Mouse (Mus musculus): ENCODE data around the gene 1700056E22Rik. TPM values are rescaled to one million over a fixed set of nuclear protein-coding genes. Genes with fewer than 3 reads are reported as not detected.
A peak's percentile ranks its signal among the peaks of the same experiment; 100 is the strongest.

1700056E22Rik gene
- total and polyA plus RNA-seq, 3 experiments, result 0.35 to 1.1 TPM; not detected in 1

- TF ChIP-seq USF2 (IDR thresholded peaks at IDR 0.05; ENCODE audit: borderline replicate concordance in 1 of 2, insufficient read depth in 1 of 2, low read depth in 1 of 2, low read length in 2 of 2) (no peak), ELF1 (IDR thresholded peaks at IDR 0.05; ENCODE audit: low read depth, low read length) (no peak), MAFK (IDR thresholded peaks at IDR 0.05; ENCODE audit: borderline replicate concordance, low read depth, low read length) (no peak), ZKSCAN1 (IDR thresholded peaks at IDR 0.05; ENCODE audit: low read depth, low read length) (no peak), NELFE (IDR thresholded peaks at IDR 0.05; ENCODE audit: low read depth, low read length) (no peak), RAD21 (IDR thresholded peaks at IDR 0.05; ENCODE audit: low read depth, low read length) (no peak), USF1 (IDR thresholded peaks at IDR 0.05; ENCODE audit: low read depth, low read length) (no peak), EP300 (IDR thresholded peaks at IDR 0.05; ENCODE audit: low read depth in 1 of 2, low read length in 2 of 2) (no peak)
- Histone ChIP-seq H3K4me3 (ENCODE audit: control insufficient read depth in 1 of 2, insufficient read depth in 1 of 2, low read depth in 2 of 2, low read length in 2 of 2) (no peak overlapping the region), H3K36me3 (ENCODE audit: control insufficient read depth in 1 of 2, insufficient read depth in 2 of 2, low read length in 2 of 2) (peaks cover 0 to 10% of the 10 kb centered on the region in 2 experiments; a peak in 2 of 4 replicates), H3K79me2 (ENCODE audit: control insufficient read depth, insufficient read depth, low read length, poor library complexity) (no peaks in the 10 kb centered on the region), H3K27me3 (ENCODE audit: control insufficient read depth in 1 of 2, insufficient read depth in 2 of 2, low read length in 2 of 2) (no peaks in the 10 kb centered on the region), H3K27ac (ENCODE audit: control insufficient read depth, low read depth, low read length) (no peak overlapping the region), H3K9ac (ENCODE audit: control insufficient read depth, low read depth, low read length, poor library complexity, severe bottlenecking) (no peak overlapping the region), H3K4me1 (ENCODE audit: control insufficient read depth in 1 of 2, insufficient read depth in 2 of 2, low read length in 2 of 2) (peaks cover 8 to 10% of the 10 kb centered on the region in 2 experiments), H3K9me3 (replicated peaks; ENCODE audit: insufficient read depth, low read length) (no peaks in the 10 kb centered on the region)
- DNase-seq (ENCODE audit: low read depth, low spot score), result no peak
These were observed 9.3 kb upstream of the 1700056E22Rik start for GRCm38 (mm10) chr1:184043391-184043790.

GRCm38 (mm10) chr1:184042745-184043144, 8.6 kb upstream of the 1700056E22Rik start:
- Histone ChIP-seq H3K27me3 (ENCODE audit: control insufficient read depth in 1 of 2, insufficient read depth in 2 of 2, low read length in 2 of 2) (no peaks in the 10 kb centered on the region), H3K9ac (ENCODE audit: control insufficient read depth, low read depth, low read length, poor library complexity, severe bottlenecking) (peak overlapping the region; percentile 49; the same call in 1 of the 2 replicates), H3K9me3 (replicated peaks; ENCODE audit: insufficient read depth, low read length) (no peaks in the 10 kb centered on the region), H3K79me2 (ENCODE audit: control insufficient read depth, insufficient read depth, low read length, poor library complexity) (no peaks in the 10 kb centered on the region), H3K27ac (ENCODE audit: control insufficient read depth, low read depth, low read length) (peak overlapping the region; percentile 44; the same call in 1 of the 2 replicates), H3K36me3 (ENCODE audit: control insufficient read depth in 1 of 2, insufficient read depth in 2 of 2, low read length in 2 of 2) (peaks cover 0 to 8% of the 10 kb centered on the region in 2 experiments; a peak in 2 of 4 replicates), H3K4me3 (ENCODE audit: control insufficient read depth in 1 of 2, insufficient read depth in 1 of 2, low read depth in 2 of 2, low read length in 2 of 2) (peak overlapping the region in 1 of 2 experiments; percentile 16; a peak in 2 of 4 replicates), H3K4me1 (ENCODE audit: control insufficient read depth in 1 of 2, insufficient read depth in 2 of 2, low read length in 2 of 2) (peaks cover 8 to 10% of the 10 kb centered on the region in 2 experiments)
- DNase-seq (ENCODE audit: low read depth, low spot score), result peak; percentile 68
- TF ChIP-seq MAX (IDR thresholded peaks at IDR 0.05; ENCODE audit: low read length), result peak; percentile 69; the same call in 1 of the 2 replicates
- TF ChIP-seq CHD2 (IDR thresholded peaks at IDR 0.05; ENCODE audit: low read length), result no peak
- no peak for TF ChIP-seq NRF1 (IDR thresholded peaks at IDR 0.05; ENCODE audit: insufficient read depth, low read depth, low read length, poor library complexity, severe bottlenecking)
- no peak for TF ChIP-seq CTCF (IDR thresholded peaks at IDR 0.05 in 2 of 3, conservative IDR thresholded peaks at IDR 0.05 in 1 of 3; ENCODE audit: control insufficient read depth in 1 of 3, insufficient read depth in 1 of 3, low read depth in 2 of 3, low read length in 3 of 3, poor library complexity in 1 of 3, severe bottlenecking in 1 of 3)
- TF ChIP-seq TAL1 (IDR thresholded peaks at IDR 0.05; ENCODE audit: low read length), result no peak
- peak; percentile 84 for TF ChIP-seq ETS1 (IDR thresholded peaks at IDR 0.05; ENCODE audit: low read depth, low read length)
- TF ChIP-seq EP300 (IDR thresholded peaks at IDR 0.05; ENCODE audit: low read depth in 1 of 2, low read length in 2 of 2), result peak; percentile 17 to 43; a peak in 1 of 4 replicates
- TF ChIP-seq GATA1 (IDR thresholded peaks at IDR 0.05; ENCODE audit: low read depth, low read length), result 0 out of 2 replicates have a peak, but pooled peaks have one; percentile 22
- TF ChIP-seq MYC (IDR thresholded peaks at IDR 0.05; ENCODE audit: low read depth, low read length), result peak; percentile 31; the same call in 1 of the 2 replicates
- TF ChIP-seq ZNF384 (IDR thresholded peaks at IDR 0.05; ENCODE audit: low read depth, low read length), result no peak
- TF ChIP-seq CHD1 (IDR thresholded peaks at IDR 0.05; ENCODE audit: low read depth, low read length), result no peak
- TF ChIP-seq MAFK (IDR thresholded peaks at IDR 0.05; ENCODE audit: borderline replicate concordance, low read depth, low read length), result no peak
- TF ChIP-seq UBTF (IDR thresholded peaks at IDR 0.05; ENCODE audit: borderline replicate concordance, insufficient read depth, low read depth, low read length), result no peak
- TF ChIP-seq ZC3H11A (IDR thresholded peaks at IDR 0.05; ENCODE audit: low read depth, low read length), result no peak
- 0 out of 2 replicates have a peak, but pooled peaks have one; percentile 18 for TF ChIP-seq NELFE (IDR thresholded peaks at IDR 0.05; ENCODE audit: low read depth, low read length)
- no peak for TF ChIP-seq MAZ (IDR thresholded peaks at IDR 0.05; ENCODE audit: low read depth, low read length)
- peak; percentile 88 for TF ChIP-seq USF1 (IDR thresholded peaks at IDR 0.05; ENCODE audit: low read depth, low read length)
- 0 out of 4 replicates have a peak, but pooled peaks of 1 of the 2 experiments have one; percentile 53 for TF ChIP-seq USF2 (IDR thresholded peaks at IDR 0.05; ENCODE audit: borderline replicate concordance in 1 of 2, insufficient read depth in 1 of 2, low read depth in 1 of 2, low read length in 2 of 2)
- peak in 1 of 2 experiments; percentile 22; a peak in 1 of 4 replicates for TF ChIP-seq POLR2A (IDR thresholded peaks at IDR 0.05; ENCODE audit: control insufficient read depth in 1 of 2, insufficient read depth in 1 of 2, low read depth in 1 of 2, low read length in 2 of 2, poor library complexity in 1 of 2)
- no peak for TF ChIP-seq POLR2AphosphoS5 (IDR thresholded peaks at IDR 0.05; ENCODE audit: borderline replicate concordance, low read depth, low read length)
- peak; percentile 42; the same call in 1 of the 2 replicates for TF ChIP-seq SIN3A (IDR thresholded peaks at IDR 0.05; ENCODE audit: low read length)
- no peak for TF ChIP-seq HCFC1 (IDR thresholded peaks at IDR 0.05; ENCODE audit: low read depth, low read length)
- TF ChIP-seq MXI1 (IDR thresholded peaks at IDR 0.05; ENCODE audit: low read depth, low read length), result peak; percentile 29; the same call in 1 of the 2 replicates
- no peak; the same call in 1 of the 2 replicates for TF ChIP-seq BHLHE40 (IDR thresholded peaks at IDR 0.05; ENCODE audit: borderline replicate concordance, low read depth, low read length)
- no peak for TF ChIP-seq KAT2A (conservative IDR thresholded peaks at IDR 0.05; ENCODE audit: low read depth, low read length)
- TF ChIP-seq SMC3 (IDR thresholded peaks at IDR 0.05; ENCODE audit: low read depth, low read length), result no peak
